ENCODE assay signal across 17 mouse cellular contexts in the genomic region with DNA sequence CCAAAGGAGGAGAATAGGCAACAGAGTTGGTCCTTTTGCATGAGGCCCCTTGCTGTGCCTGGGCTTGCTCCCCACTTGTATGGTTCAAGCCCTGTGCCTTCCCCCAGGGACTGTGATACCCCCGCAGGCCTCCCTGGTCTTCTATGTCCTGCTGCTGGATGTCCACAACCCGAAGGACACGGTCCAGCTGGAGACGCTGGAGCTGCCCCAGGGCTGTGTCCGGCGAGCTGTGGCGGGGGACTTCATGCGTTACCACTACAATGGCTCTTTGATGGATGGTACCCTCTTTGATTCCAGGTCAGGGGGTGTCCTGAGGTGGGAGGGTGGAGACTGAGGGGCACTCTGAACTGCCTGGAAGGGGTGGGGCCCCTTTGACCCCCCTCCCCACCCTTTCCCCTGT. TPM values are rescaled to one million over a fixed set of nuclear protein-coding genes. Genes with fewer than 3 reads are reported as not detected.
"Had no signal": no experiment of that assay in that cellular context is flagged by ENCODE, and none has a peak within 500 bp of the region (broad histone marks: within the 10 kb centered on the region; RNA-seq: fewer than 3 reads in every experiment).

No protein-coding gene starts in this region.

- DNase-seq: kidney, adult 9 months; left cerebral cortex, postnatal 4 days; liver, postnatal 0 days; lung, embryonic 14.5 days; midbrain, embryonic 14.5 days; thymus, adult 18-20 months; thymus, postnatal 36 days had no signal

- H3K9me3 ChIP-seq: limb, embryonic 12.5 days; limb, embryonic 15.5 days had no signal

- H3K27ac ChIP-seq: limb, embryonic 12.5 days; limb, embryonic 15.5 days; liver, embryonic 14.5 days; macrophage had no signal

- H3K4me2 ChIP-seq: limb, embryonic 12.5 days; limb, embryonic 15.5 days; liver, embryonic 11.5 days; lung, embryonic 14.5 days had no signal

- H3K4me3 ChIP-seq: limb, embryonic 12.5 days; limb, embryonic 15.5 days had no signal

- H3K27me3 ChIP-seq: limb, embryonic 12.5 days; limb, embryonic 15.5 days had no signal

- H3K9ac ChIP-seq: limb, embryonic 12.5 days; limb, embryonic 15.5 days; liver, embryonic 14.5 days; liver, postnatal 0 days; lung, embryonic 14.5 days had no signal

- ATAC-seq: inflammation-experienced regulatory T-cells, adult 6 months; intestine, embryonic 16.5 days; liver, postnatal 0 days; lung, postnatal 0 days had no signal

RNA-seq across cellular contexts. Expression of a gene that starts 6.0 kb away (rescaled TPM):
- polyA plus RNA-seq: macrophage had no signal

RNA-seq across cellular contexts. Expression of a gene that starts 6.9 kb away (rescaled TPM):
- total RNA-seq: megakaryocyte, adult 5-6 weeks had no signal

RNA-seq across cellular contexts. Expression of a gene that starts 20.2 kb away (rescaled TPM):
- total RNA-seq: megakaryocyte, adult 5-6 weeks had no signal
- polyA plus RNA-seq: small intestine, adult 2 months had no signal
